ENCODE assay signal across 26 mouse cellular contexts in the genomic region with DNA sequence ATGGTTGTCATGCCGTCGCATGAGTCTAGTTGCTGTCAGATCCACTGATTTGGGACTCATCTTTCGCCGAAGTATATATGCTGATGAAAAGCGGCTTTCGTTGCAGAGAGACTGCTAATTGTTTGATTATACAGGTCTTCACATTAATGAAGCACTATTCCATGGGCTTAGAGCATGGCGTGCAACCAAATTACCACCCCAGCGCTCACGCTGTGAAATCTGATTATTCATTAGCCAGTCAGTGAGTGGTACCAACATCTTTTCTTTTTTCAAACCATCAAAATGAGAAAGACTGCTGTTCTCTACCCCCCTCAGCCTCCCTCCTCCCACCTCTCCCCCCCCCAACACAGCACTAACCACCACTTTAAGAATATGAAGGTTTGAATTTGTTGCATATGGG.
DNase-seq lines count a peak whose midpoint lies in the region; ATAC-seq and TF ChIP-seq lines count a peak whose summit lies in the region.
"Had no signal": no experiment of that assay in that cellular context is flagged by ENCODE, and none has a peak within 500 bp of the region (broad histone marks: within the 10 kb centered on the region; RNA-seq: fewer than 3 reads in every experiment).

No protein-coding gene starts in this region.

- intact Hi-C loops in gastrocnemius, adult 2 months (cut with DNase I): no loop called here
- intact Hi-C loops in heart, postnatal 10 days (cut with DNase I): no loop called here

- peaks cover 22% of the 10 kb centered on the region for H3K4me1 ChIP-seq in forebrain, embryonic 12.5 days
- no peaks in the 10 kb centered on the region for H3K4me1 ChIP-seq in forebrain, embryonic 11.5 days (replicated peaks; ENCODE audit: control insufficient read depth, insufficient read depth, low read length)
- no peaks in the 10 kb centered on the region for H3K4me1 ChIP-seq in hindbrain, postnatal 0 days (ENCODE audit: insufficient read depth, low read length)
- no peaks in the 10 kb centered on the region for H3K4me1 ChIP-seq in hindbrain, embryonic 12.5 days
- H3K4me1 ChIP-seq in forebrain, embryonic 14.5 days (ENCODE audit: control insufficient read depth, insufficient read depth, low read length): peaks cover 5% of the 10 kb centered on the region; the same call in 1 of the 2 replicates
- no peaks in the 10 kb centered on the region; the same call in 1 of the 2 replicates for H3K4me1 ChIP-seq in midbrain, embryonic 16.5 days (ENCODE audit: control insufficient read depth, insufficient read depth, low read length)
- H3K4me1 ChIP-seq: embryonic facial prominence, embryonic 12.5 days; limb, embryonic 13.5 days; lung, embryonic 15.5 days had no signal

- 0 out of 2 replicates have a peak overlapping the region, but pooled peaks have one; percentile 4 for H3K4me2 ChIP-seq in forebrain, embryonic 12.5 days
- H3K4me2 ChIP-seq in forebrain, embryonic 11.5 days (ENCODE audit: low read depth, low read length, severe bottlenecking): no peak overlapping the region
- no peak overlapping the region for H3K4me2 ChIP-seq in hindbrain, postnatal 0 days (ENCODE audit: low read depth, low read length)
- no peak overlapping the region for H3K4me2 ChIP-seq in hindbrain, embryonic 12.5 days (replicated peaks)
- peak overlapping the region; percentile 30 for H3K4me2 ChIP-seq in forebrain, embryonic 14.5 days (ENCODE audit: low read length)
- no peak overlapping the region for H3K4me2 ChIP-seq in midbrain, embryonic 16.5 days (ENCODE audit: low read length)
- H3K4me2 ChIP-seq: embryonic facial prominence, embryonic 12.5 days; limb, embryonic 13.5 days; liver, embryonic 11.5 days; lung, embryonic 15.5 days had no signal

- TF ChIP-seq CTCF in hindbrain, postnatal 0 days (IDR thresholded peaks at IDR 0.05; ENCODE audit: low read depth): no peak
- TF ChIP-seq CTCF in gastrocnemius, adult 2 months (IDR thresholded peaks at IDR 0.05): no peak

- 52% methylated on average over 9 of the region's 9 CpGs for WGBS in forebrain, embryonic 12.5 days
- WGBS in forebrain, embryonic 11.5 days: 73% methylated on average over 9 of the region's 9 CpGs
- WGBS in hindbrain, postnatal 0 days: 59% methylated on average over 9 of the region's 9 CpGs
- WGBS in hindbrain, embryonic 12.5 days: 70% methylated on average over 9 of the region's 9 CpGs
- 14% methylated on average over 9 of the region's 9 CpGs for WGBS in forebrain, embryonic 14.5 days
- WGBS in midbrain, embryonic 16.5 days: 50% methylated on average over 9 of the region's 9 CpGs

- H3K4me3 ChIP-seq in forebrain, embryonic 12.5 days (replicated peaks): no peak overlapping the region
- no peak overlapping the region for H3K4me3 ChIP-seq in forebrain, embryonic 11.5 days (ENCODE audit: low read depth, low read length)
- no peak overlapping the region for H3K4me3 ChIP-seq in hindbrain, postnatal 0 days (ENCODE audit: low read length)
- no peak overlapping the region for H3K4me3 ChIP-seq in hindbrain, embryonic 12.5 days
- H3K4me3 ChIP-seq in forebrain, embryonic 14.5 days (ENCODE audit: low read depth, low read length): no peak overlapping the region
- no peak overlapping the region for H3K4me3 ChIP-seq in midbrain, embryonic 16.5 days (ENCODE audit: low read depth, low read length)
- no peak overlapping the region for H3K4me3 ChIP-seq in gastrocnemius, adult 2 months
- H3K4me3 ChIP-seq: embryonic facial prominence, embryonic 12.5 days; layer of hippocampus, adult 2 months; left cerebral cortex, adult 2 months; limb, embryonic 13.5 days; lung, embryonic 15.5 days; midbrain, embryonic 12.5 days; myocyte had no signal

- H3K9ac ChIP-seq in forebrain, embryonic 12.5 days: no peak overlapping the region
- no peak overlapping the region for H3K9ac ChIP-seq in forebrain, embryonic 11.5 days (ENCODE audit: low read length)
- H3K9ac ChIP-seq in hindbrain, postnatal 0 days (replicated peaks; ENCODE audit: low read length): no peak overlapping the region
- no peak overlapping the region for H3K9ac ChIP-seq in hindbrain, embryonic 12.5 days
- H3K9ac ChIP-seq in forebrain, embryonic 14.5 days (ENCODE audit: low read length): no peak overlapping the region
- no peak overlapping the region for H3K9ac ChIP-seq in midbrain, embryonic 16.5 days (ENCODE audit: low read depth, low read length)
- H3K9ac ChIP-seq: embryonic facial prominence, embryonic 12.5 days; limb, embryonic 13.5 days; lung, embryonic 15.5 days; midbrain, embryonic 12.5 days had no signal

- H3K27me3 ChIP-seq in forebrain, embryonic 12.5 days: no peaks in the 10 kb centered on the region
- H3K27me3 ChIP-seq in forebrain, embryonic 11.5 days (ENCODE audit: control insufficient read depth, insufficient read depth, low read length): no peaks in the 10 kb centered on the region
- H3K27me3 ChIP-seq in hindbrain, postnatal 0 days (ENCODE audit: insufficient read depth, low read length): no peaks in the 10 kb centered on the region
- no peaks in the 10 kb centered on the region for H3K27me3 ChIP-seq in hindbrain, embryonic 12.5 days
- H3K27me3 ChIP-seq in forebrain, embryonic 14.5 days (replicated peaks; ENCODE audit: control insufficient read depth, insufficient read depth, low read length): 0 out of 2 replicates have a peak, but pooled peaks cover 2% of the 10 kb centered on the region
- H3K27me3 ChIP-seq in midbrain, embryonic 16.5 days (ENCODE audit: control insufficient read depth, insufficient read depth, low read depth, low read length): no peaks in the 10 kb centered on the region
- H3K27me3 ChIP-seq: CH12.LX; embryonic facial prominence, embryonic 12.5 days; limb, embryonic 13.5 days; lung, embryonic 15.5 days had no signal

- H3K36me3 ChIP-seq in forebrain, embryonic 12.5 days (replicated peaks): no peaks in the 10 kb centered on the region
- no peaks in the 10 kb centered on the region for H3K36me3 ChIP-seq in forebrain, embryonic 11.5 days (ENCODE audit: control insufficient read depth, insufficient read depth, low read length)
- H3K36me3 ChIP-seq in hindbrain, postnatal 0 days (ENCODE audit: insufficient read depth, low read length): no peaks in the 10 kb centered on the region
- H3K36me3 ChIP-seq in hindbrain, embryonic 12.5 days: no peaks in the 10 kb centered on the region
- no peaks in the 10 kb centered on the region for H3K36me3 ChIP-seq in forebrain, embryonic 14.5 days (ENCODE audit: control insufficient read depth, insufficient read depth, low read length)
- no peaks in the 10 kb centered on the region for H3K36me3 ChIP-seq in midbrain, embryonic 16.5 days (ENCODE audit: control insufficient read depth, insufficient read depth, low read length)
- H3K36me3 ChIP-seq: embryonic facial prominence, embryonic 12.5 days; limb, embryonic 13.5 days; lung, embryonic 15.5 days; midbrain, embryonic 12.5 days had no signal

- peak; percentile 65 for ATAC-seq in forebrain, embryonic 12.5 days (ENCODE audit: low FRiP score)
- ATAC-seq in forebrain, embryonic 11.5 days (replicated peaks; ENCODE audit: low FRiP score): no peak
- no peak for ATAC-seq in hindbrain, postnatal 0 days
- ATAC-seq in hindbrain, embryonic 12.5 days (ENCODE audit: low FRiP score): no peak
- ATAC-seq in forebrain, embryonic 14.5 days: peak; percentile 52
- 0 out of 2 replicates have a peak, but pooled peaks have one; percentile 21 for ATAC-seq in midbrain, embryonic 16.5 days

- H3K9me3 ChIP-seq in forebrain, embryonic 12.5 days: no peaks in the 10 kb centered on the region
- H3K9me3 ChIP-seq in forebrain, embryonic 11.5 days (ENCODE audit: control insufficient read depth, low read length): no peaks in the 10 kb centered on the region
- no peaks in the 10 kb centered on the region for H3K9me3 ChIP-seq in hindbrain, postnatal 0 days (ENCODE audit: low read length)
- no peaks in the 10 kb centered on the region for H3K9me3 ChIP-seq in hindbrain, embryonic 12.5 days (replicated peaks)
- H3K9me3 ChIP-seq in forebrain, embryonic 14.5 days (replicated peaks; ENCODE audit: control insufficient read depth, low read length): no peaks in the 10 kb centered on the region
- no peaks in the 10 kb centered on the region for H3K9me3 ChIP-seq in midbrain, embryonic 16.5 days (replicated peaks; ENCODE audit: control insufficient read depth, low read length, poor library complexity, severe bottlenecking)
- H3K9me3 ChIP-seq: embryonic facial prominence, embryonic 12.5 days; limb, embryonic 13.5 days; lung, embryonic 15.5 days; midbrain, embryonic 12.5 days had no signal

- no peak for DNase-seq in forebrain, embryonic 11.5 days (ENCODE audit: low spot score)
- DNase-seq in hindbrain, postnatal 0 days (ENCODE audit: low spot score): peak; percentile 27
- peak; percentile 79 for DNase-seq in forebrain, embryonic 14.5 days (ENCODE audit: low spot score)
- DNase-seq in gastrocnemius, adult 2 months: no peak
- DNase-seq in heart, postnatal 10 days: no peak
- DNase-seq: adrenal gland, adult 8-10 months; cerebellum, adult 11-12 months; cerebellum, adult 9-11 months; embryo, embryonic 11 days; gastrocnemius, postnatal 14 days; kidney, adult 2 months; kidney, postnatal 36 days; right cerebral cortex, postnatal 25 days; thymus, postnatal 25 days had no signal

- no peak overlapping the region for H3K27ac ChIP-seq in forebrain, embryonic 12.5 days
- no peak overlapping the region for H3K27ac ChIP-seq in forebrain, embryonic 11.5 days (ENCODE audit: low read depth, low read length)
- no peak overlapping the region for H3K27ac ChIP-seq in hindbrain, postnatal 0 days
- no peak overlapping the region for H3K27ac ChIP-seq in hindbrain, embryonic 12.5 days
- no peak overlapping the region for H3K27ac ChIP-seq in forebrain, embryonic 14.5 days (ENCODE audit: low read depth, low read length)
- H3K27ac ChIP-seq in midbrain, embryonic 16.5 days (ENCODE audit: low read length): no peak overlapping the region
- H3K27ac ChIP-seq in gastrocnemius, adult 2 months: no peak overlapping the region
- H3K27ac ChIP-seq: embryonic facial prominence, embryonic 12.5 days; layer of hippocampus, adult 2 months; left cerebral cortex, adult 2 months; limb, embryonic 13.5 days; lung, embryonic 15.5 days; midbrain, embryonic 12.5 days had no signal

Comparison
In these comparisons a context has a peak if more than half of its experiments do, and no peak if none do; other contexts are left out.
1. ATAC-seq: peak in forebrain, embryonic 12.5 days (single experiment), forebrain, embryonic 14.5 days (single experiment) and midbrain, embryonic 16.5 days (single experiment); none in forebrain, embryonic 11.5 days (single experiment), hindbrain, postnatal 0 days (single experiment) and hindbrain, embryonic 12.5 days (single experiment).
2. H3K4me2 ChIP-seq: peak in forebrain, embryonic 12.5 days (single experiment) and forebrain, embryonic 14.5 days (single experiment); none in forebrain, embryonic 11.5 days (single experiment), hindbrain, postnatal 0 days (single experiment), hindbrain, embryonic 12.5 days (single experiment) and midbrain, embryonic 16.5 days (single experiment).
3. DNase-seq: peak in hindbrain, postnatal 0 days (single experiment) and forebrain, embryonic 14.5 days (single experiment); none in forebrain, embryonic 11.5 days (single experiment), gastrocnemius, adult 2 months (single experiment) and heart, postnatal 10 days (0 of 2).